Mouse (Mus musculus) kidney, postnatal 4 days (tissue): ENCODE results near the gene Ntpcr.

Experiments
- DNase-seq, 2 experiments: peaks; one replicate each; pipeline ENCODE4 v3.0.0; 2021; ENCODE audit warnings: mixed read lengths in 2 of 2

The Ntpcr gene

DNA sequence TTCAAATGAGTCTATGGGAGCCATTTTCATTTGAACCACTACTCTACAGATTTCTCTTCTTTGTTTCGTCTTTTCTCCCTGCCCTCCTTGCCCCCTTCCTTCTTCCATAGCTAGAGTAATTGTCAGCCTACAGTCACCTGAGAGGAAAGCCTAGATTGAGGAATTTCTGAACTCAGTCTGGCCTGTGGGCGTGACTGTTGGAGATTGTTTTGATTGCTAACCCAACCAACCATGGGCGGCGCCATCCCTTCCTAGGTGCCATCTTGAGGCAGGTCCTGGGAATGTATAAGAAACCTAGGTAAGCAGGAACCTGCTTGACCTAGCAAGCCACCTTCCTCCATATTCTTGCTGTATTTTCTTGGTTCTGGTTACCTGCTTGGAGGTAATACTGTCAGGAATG lies 3.6 kb upstream of the Ntpcr start:
- no peak for DNase-seq

GRCm38 (mm10) chr8:125726986-125727385 lies 2.8 kb upstream of the Ntpcr start:
- no peak for DNase-seq

- DNase-seq, result no peak
Measured at GRCm38 (mm10) chr8:125727797-125728196, 2.0 kb upstream of the Ntpcr start.

DNA sequence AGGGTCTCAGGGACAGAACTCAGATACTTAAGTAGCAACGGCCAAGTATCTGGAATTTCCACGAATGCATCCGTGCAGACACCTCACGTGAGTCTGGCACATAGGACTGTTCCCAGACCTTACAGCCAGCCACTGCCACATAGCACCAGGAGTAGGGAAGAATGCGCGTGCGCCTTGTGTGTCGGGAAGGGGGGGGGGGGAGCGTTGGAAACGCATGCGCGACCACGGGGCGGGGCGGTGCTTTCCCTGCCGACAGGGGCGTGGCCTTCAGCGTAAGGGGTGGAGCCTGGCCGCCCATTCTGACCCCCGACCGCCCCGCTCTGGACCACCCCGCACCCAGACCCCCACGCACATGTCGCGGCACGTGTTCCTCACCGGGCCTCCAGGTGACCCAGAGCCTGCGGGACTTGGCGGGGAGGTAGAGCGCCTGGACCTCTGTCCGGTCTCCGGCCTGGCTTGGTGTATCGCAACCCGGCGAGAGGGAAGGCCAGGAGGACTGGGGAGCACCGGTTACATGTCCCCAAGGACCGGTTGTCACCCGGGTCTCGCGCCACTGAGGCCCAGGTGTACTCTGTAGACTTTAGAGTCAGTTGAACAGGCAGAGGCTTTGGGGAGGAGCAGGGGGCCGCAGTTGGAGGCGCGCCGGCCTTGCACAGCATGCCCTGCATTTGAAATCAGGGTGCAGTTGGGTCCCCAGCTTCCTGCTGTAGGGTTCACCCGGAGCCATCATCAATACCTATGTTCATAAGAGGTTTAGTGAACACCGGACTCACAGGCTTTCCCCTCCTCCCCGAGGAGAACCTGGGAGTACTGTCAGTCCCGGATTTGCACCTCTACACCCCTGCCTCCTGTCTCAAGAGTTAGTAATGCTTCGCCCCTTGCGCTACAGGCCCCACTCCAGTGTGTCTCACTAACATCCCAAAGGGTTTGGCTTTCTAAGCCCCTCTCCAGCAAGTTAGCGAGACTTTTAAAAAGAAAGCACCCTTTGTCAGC lies 4.5 kb downstream of the Ntpcr start:
- DNase-seq, result peak; percentile 95 to 96

DNA sequence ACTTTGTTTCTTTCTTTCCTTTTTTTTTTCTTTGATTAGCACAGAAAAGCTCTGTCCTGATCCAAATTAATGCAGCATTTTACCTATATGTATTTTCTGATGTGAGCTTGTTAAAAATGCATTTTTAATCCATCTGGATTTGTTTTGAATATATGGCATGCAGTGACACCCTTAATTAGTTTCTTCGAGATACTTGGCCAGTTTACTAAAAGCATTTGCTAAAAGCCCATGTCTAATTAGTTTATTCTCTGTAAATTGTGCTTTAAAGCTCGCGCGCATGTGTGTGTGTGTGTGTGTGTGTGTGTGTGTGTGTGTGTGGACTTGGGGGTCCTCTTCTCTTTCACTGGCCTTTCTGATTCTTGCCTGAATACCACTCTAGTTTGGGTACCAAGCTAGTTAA lies 9.2 kb downstream of the Ntpcr start:
- no peak for DNase-seq

DNA sequence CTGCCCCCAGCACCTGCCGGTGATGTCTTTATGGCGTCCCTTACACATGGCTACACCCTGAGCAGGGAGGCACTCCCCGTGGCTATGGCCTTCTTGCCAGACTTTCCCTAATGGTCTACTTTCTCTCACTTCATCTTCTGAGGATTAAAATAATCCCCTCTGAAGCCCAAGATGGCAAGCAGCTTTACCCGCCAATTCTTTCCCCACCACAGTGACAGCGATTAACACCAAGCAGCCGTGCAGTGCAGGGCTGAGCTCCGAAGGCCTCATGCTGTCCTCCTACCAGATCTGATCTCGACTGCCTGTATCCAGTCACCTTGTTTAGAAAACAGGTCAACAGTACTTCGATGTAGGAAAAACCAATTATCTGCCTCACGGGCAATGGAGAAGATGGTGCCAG lies 10.9 kb downstream of the Ntpcr start:
- DNase-seq, result no peak

DNA sequence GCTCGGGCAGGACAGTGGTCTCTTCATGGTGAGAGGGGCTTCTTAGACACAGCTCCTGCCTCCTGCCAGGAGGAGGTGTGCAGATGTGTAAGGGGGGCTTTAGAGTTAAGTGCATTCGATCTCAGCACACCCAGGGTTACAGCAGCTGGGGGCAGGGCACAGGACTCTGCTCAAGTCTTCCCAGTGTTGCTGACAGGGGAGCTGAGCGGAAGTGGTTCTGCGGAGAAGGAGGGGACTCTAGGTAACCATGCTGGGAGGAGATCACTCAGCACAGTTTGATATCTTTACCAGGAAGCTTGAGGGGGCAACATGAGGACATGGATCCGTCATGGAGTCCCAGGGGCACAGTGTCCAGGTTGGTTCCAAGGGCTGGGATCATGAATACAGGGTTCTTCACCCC lies 11.6 kb downstream of the Ntpcr start:
- DNase-seq, result no peak

DNA sequence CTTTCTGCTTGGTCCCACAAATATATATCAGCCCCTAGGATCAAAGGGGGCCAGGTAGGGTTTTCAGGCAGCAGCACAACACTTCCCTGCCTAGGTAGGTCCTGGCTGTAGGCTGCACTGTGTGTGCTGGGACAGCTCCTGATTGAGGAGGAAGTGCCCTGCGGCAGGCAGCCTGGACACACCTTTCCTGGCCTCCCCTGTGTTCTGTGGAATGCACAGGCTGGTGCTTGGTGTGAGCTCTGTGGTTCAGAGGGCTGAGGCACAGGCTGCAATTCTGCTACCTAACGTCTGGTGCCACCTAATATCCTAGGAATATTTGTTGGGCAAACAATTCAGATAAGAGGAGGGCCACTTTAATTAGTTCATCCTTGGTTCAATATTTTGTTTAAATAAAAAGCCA lies 12.1 kb downstream of the Ntpcr start:
- DNase-seq, result no peak

- no peak for DNase-seq
Measured at GRCm38 (mm10) chr8:125742406-125742805, 12.6 kb downstream of the Ntpcr start.

GRCm38 (mm10) chr8:125744914-125745576 lies 15.3 kb downstream of the Ntpcr start:
- no peak for DNase-seq

- peak in 1 of 2 experiments; percentile 22 for DNase-seq
Measured at GRCm38 (mm10) chr8:125747390-125747789, 17.6 kb downstream of the Ntpcr start.

- DNase-seq, result peak; percentile 39 to 61
Measured at GRCm38 (mm10) chr8:125750846-125751245, 21.1 kb downstream of the Ntpcr start.

- DNase-seq, result no peak
Measured at GRCm38 (mm10) chr8:125755896-125756295, 26.1 kb downstream of the Ntpcr start.

GRCm38 (mm10) chr8:125756391-125757105 lies 26.8 kb downstream of the Ntpcr start:
- peak in 1 of 2 experiments; percentile 46 for DNase-seq

GRCm38 (mm10) chr8:125757106-125757496 lies 27.3 kb downstream of the Ntpcr start:
- DNase-seq, result no peak

DNA sequence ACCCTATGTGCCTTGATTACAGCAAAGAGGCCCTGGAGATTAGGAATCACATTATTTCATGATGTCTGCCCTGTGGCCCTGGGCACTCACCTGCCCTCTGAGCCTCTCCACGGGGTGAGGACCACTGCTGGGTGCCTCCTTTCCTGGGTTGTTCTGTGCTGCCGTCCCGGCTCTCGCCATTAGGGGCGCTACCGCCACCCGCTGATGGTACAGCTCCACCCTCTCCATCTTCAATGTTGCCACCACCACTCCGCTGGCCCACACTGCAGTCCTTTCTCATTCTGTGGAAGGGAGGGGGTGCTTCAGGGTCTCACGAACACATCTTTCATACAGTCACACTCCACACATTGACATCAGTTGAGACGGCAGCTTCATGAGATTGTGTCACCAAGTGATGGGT lies 29.3 kb downstream of the Ntpcr start:
- DNase-seq, result peak; percentile 63 to 66

DNA sequence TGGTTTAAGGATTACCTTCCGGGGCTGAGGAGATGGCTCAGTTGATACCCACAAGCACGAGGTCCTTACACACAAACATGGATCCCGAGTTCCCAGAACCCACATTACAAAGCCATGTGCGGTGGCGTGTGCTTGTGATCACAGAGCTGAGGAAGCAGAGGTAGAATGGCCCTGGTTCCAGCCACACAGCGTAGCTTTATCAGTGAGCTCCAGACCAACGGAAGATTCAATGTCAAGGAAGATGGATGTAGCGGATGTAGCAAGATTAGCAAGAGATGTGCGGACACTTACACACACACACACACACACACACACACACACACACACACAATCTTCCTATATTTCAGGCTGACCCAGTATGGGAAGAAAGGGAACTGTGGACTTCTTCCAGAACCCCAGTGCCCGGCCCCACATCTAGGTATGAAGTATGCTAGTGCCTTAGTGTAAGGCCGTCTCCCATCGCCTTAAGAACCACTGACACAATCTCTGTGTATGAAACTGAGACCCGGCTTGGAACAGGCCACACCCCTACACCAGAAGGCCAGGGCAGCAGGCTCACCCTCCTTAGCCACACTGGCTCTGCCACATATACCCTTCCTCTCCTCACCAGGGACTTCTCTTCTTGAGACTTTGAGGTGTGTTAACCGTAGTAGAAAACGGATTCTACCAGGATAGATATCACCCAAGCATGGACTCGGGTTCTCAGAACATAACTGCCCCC lies 33.5 kb downstream of the Ntpcr start:
- DNase-seq, result no peak

GRCm38 (mm10) chr8:125768079-125768478 lies 38.3 kb downstream of the Ntpcr start:
- DNase-seq, result no peak

DNA sequence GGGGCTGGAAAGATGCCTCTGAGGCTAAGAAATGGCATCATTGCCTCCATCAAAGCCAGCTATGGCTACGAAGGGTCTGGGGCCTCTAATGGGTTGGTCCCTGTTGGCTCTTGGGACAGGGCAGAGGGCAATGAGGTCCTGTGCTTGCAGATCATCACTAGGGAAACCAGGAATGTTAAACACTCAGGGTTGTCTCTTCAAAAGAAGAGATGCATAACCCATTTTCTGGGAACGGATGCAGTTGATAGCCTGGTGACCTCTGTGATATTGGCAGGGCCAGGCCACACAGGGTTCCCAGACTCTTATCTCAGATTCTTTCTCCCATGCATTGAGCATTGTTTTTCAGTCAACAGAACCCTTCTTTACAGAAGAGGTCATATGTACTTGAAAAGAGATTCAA lies 42.5 kb downstream of the Ntpcr start:
- DNase-seq, result no peak

GRCm38 (mm10) chr8:125773281-125773803 lies 43.6 kb downstream of the Ntpcr start:
- no peak for DNase-seq

GRCm38 (mm10) chr8:125775031-125775430 lies 45.3 kb downstream of the Ntpcr start:
- no peak for DNase-seq

GRCm38 (mm10) chr8:125776314-125776713 lies 46.6 kb downstream of the Ntpcr start:
- no peak for DNase-seq
